Mouse (Mus musculus) small intestine, adult 2 months (tissue): ENCODE data around the gene Usp17la.

Experiments used
- CTCF ChIP-seq: fragments of 200-500 bp; IDR thresholded peaks from 2 replicates; pipeline ENCODE4 v1.5.1; 2012; ENCODE audit warnings: low read depth, mild to moderate bottlenecking, control low read depth, inconsistent platforms, low read length, moderate library complexity, mixed read lengths; ENCODE audit not compliant: insufficient replicate concordance, insufficient read length; ENCODE audit errors: extremely low read depth
- POLR2A ChIP-seq: fragments of 200-500 bp; IDR thresholded peaks from 2 replicates; pipeline ENCODE4 v1.6.1; 2012; ENCODE audit warnings: low read depth, mild to moderate bottlenecking, control low read depth, inconsistent platforms, low read length, moderate library complexity

DNA sequence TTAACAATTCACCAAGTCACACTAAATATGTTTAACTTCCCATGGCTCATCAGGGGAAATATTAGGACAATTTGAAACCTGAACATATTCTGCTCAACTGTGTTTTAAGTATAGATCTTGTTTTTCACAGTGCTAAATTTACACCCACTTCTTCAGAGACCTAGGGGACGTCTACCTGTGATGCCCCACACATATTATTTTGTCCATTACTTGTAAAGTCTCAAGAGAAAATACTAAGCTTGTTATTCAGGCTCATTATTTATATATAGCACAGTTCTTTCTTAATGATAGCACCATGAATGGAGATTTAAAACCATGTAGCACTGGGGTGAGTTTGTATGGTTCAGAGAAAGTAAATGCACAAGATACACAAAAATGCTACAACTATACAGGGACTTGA lies 20.9 kb downstream of the Usp17la start, which contains the start of gene Olfr665:
- TF ChIP-seq POLR2A, result no peak
- no peak for TF ChIP-seq CTCF
